Mouse (Mus musculus) mouse trophoblast stem cell (cell line): ENCODE measurements around the gene Gatd1.
"Not testable (repeated sequence)": the region's sequence is repeated elsewhere in the genome, so short reads cannot be mapped to it uniquely, and the experiment has no call there.

ENCODE experiments used
- in situ Hi-C, 2 experiments: fragments of 300-500 bp; cut with MseI, MboI; formaldehyde crosslinking; loops; 2 replicates in 1 of 2; 3 replicates in 1 of 2; pipeline ENCODE4 v1.15.1; 2025

Gatd1 gene

DNA sequence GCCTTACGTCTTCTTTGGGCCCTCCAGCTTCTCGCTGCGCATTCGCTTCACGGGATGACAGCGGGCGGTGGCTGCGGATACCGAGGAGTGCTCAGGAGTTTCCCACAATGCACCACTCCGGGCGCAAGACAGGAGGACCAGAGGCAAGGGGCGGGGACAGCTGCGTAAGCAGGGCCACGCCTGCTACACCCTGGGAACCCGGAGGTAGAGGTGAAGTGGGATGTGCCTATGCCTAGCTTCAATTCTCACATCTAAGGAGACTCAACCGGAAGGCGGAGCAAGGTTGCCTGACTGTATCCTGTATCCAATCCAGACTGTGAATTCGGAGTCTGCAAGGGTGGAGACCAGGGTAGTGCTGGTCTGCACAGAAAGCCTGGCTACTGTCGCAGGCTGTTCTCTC is 15.4 kb upstream of the Gatd1 start, which contains the start of gene Cend1:
Cend1 (minus strand) TSS at position 182 of the 400 bp plus-strand sequence.
- in situ Hi-C loops: no loop called here

- in situ Hi-C loops: no loop called here
Measured at GRCm38 (mm10) chr7:141428701-141429100, 14.8 kb upstream of the Gatd1 start.

DNA sequence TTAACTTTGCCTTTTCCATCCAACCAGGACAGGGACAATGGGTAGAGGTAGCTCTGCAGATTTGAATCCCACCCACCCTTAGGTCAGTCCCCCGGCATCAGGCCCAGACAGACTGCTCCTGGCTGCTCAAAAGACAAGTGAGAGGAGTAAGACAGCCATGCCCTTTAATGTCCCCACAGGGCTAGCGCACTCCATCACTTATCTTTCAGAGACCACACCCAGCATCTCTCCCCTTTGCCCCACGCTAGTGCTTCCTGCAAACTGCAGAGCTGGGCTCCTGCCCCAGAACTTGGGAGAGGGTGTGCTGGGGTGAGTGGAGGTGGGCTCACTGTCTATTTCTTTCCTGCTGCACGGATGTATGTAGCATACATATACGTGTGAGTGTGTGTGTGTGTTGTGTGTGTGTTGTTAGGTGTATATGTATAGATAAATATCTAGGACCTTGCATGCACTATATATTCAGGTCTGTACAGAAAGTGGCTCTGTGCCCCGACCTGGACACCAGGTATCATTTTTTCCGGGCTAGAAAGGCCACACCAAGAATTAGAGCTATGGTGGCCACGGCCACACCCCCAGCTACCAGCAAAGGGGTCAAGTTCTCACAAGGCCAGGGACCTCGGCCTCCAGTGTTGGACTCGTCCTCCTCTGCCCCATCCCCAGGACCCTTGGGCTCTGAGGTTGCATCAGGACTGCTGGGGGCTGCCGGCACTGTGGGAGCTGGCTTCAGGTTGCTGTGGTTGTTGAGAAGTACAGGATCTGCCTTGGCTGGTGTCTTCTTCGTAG is 13.2 kb upstream of the Gatd1 start:
- in situ Hi-C loops: no loop called here

GRCm38 (mm10) chr7:141423811-141424210 is 9.9 kb upstream of the Gatd1 start:
- in situ Hi-C loops: no loop called here

DNA sequence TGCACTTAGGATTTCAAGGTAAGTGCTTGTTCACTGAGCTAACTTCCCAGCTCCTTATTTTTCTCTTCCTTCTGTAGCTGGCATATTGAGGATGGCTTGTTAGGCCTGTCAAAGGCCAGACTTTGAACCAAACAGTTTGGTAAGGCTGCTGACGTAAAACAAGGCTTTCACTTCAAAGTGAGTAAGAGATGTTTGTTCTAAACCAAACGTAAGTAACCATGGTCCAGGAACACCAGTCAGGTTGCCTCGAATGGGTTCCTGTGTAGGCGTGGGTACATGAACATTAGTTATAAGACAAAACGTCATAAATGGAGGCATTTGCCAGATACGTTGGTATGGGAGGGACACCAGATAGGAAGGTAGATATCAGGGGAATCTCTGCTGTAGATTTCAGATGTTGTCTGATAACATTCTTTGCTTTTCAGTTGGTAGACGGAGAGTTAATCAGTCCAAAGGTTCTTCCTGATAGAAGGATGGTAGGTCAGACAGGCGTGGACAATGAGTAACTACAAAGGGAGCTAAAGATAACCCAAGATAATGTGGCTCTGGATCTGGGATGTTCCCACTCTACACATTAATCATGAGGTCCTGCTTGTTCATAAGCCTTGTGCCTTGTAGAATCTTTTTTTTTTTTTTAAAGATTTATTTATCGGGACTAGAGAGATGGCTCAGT is 6.2 kb upstream of the Gatd1 start:
- in situ Hi-C loops: no loop called here

GRCm38 (mm10) chr7:141418970-141419369 is 5.0 kb upstream of the Gatd1 start:
- in situ Hi-C loops: no loop called here

DNA sequence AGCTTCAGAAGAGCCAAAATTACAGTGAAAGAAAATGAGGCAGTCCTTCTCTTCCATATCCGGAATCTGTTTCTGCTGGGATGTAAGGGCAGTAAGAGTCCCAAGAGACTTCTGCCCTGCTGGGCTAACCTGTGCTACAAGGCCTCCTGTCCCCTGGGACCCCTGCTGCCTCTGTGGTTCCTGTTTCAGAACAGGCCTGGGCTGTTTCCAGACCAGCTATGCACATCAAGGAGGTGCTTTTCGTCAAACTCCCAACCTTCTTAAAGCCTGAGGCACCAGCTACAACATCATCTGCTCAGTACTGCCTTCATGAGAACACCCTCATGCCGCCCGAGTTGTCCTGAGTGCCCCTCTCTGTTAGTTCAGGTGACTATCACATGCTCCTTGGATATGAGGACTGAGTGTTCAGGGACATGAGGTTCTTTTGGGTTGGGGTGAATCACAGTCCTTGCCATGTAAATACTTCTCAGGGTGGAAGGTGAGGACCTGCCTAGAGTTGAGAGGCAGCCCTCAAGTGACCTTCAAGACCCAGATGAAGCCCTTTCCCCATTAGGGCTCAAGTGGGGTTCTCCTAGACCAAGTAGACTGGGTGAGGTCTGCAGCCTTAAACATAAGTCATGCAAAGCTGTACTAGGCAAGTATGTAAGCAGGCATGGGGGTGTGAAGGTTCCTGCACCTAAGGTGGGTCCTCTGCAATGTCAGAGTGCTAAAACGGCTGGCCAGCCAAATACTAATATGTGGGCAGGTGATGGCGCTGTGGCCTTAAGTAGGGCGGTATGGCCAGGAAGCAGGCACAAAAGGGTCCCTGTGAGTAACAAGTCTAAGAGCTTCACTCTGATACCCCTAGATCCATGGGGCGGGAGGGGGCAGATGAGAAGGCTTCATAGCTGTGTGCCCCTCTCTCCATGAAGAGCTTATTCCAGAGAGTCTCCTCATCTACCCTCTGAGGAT is 4.1 kb upstream of the Gatd1 start:
- in situ Hi-C loops: no loop called here

- in situ Hi-C loops: no loop called here
Measured at GRCm38 (mm10) chr7:141416144-141416841, 2.4 kb upstream of the Gatd1 start.

GRCm38 (mm10) chr7:141413331-141413730 is 605 bp downstream of the Gatd1 start:
- in situ Hi-C loops: no loop called here

DNA sequence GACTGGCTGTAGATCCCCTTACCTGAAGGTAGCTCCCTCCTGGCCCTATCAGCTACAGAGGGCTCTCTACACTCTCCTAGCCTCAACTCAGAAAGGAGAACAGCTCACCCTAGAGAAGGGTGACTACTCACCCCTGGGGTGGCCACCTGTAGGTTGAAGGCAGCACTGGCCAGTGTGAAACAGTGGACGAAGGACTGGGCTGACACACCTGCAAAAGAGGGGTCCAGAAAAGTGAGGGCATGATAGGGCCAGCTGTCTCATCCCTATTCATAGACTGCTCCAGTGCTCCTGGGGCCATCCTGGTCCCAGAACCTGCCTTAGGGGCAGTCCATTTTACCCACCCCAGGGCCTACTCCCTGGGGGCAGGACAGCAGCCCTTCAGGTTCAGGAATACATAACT is 2.3 kb downstream of the Gatd1 start:
- in situ Hi-C loops: no loop called here

DNA sequence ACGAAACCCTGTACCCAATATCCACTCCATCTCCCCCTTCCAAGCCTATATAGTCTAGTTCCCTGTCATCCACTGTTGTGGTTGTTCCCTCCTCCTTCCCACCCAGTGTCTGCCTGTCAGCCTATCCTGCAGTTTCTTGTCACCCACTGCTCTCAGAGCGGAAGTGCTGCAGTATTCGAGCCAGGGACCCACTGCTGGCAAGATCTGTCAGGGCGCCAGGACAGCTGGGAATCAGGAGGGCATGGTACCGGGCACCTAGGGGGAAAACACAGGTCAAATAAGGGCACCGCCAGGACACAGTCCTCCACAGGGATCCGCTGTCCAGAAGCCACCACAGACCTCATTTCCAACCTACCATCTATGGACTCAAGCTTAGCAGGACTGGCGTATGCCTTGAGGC is 3.3 kb downstream of the Gatd1 start:
- in situ Hi-C loops: no loop called here

GRCm38 (mm10) chr7:141408833-141409232 is 5.1 kb downstream of the Gatd1 start:
- in situ Hi-C loops: no loop called here

GRCm38 (mm10) chr7:141407670-141408069 is 6.3 kb downstream of the Gatd1 start:
- in situ Hi-C loops: not testable (repeated sequence)

DNA sequence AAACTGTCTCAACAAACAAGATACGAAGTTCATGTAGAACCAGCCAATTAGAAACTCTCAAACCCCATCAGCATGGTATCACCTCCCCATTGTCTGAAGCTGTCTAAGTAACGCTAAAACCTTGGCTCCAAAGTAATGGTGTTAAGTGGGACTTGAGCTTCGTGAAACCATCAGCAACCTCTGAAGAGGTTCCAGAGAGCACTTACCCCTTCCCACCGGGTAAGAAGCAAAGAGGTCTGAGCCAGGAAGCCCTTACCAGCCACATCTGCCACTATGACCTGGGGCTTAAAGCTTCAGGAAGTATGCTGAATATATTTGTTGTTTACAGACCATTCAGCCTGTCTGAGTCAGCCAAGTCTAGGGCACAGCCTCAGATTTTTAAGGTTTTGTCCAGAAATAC is 8.5 kb downstream of the Gatd1 start:
- in situ Hi-C loops: no loop called here

- in situ Hi-C loops: no loop called here
Measured at GRCm38 (mm10) chr7:141403305-141403704, 10.6 kb downstream of the Gatd1 start.

- in situ Hi-C loops: no loop called here
Measured at GRCm38 (mm10) chr7:141395348-141395747, 18.6 kb downstream of the Gatd1 start.

DNA sequence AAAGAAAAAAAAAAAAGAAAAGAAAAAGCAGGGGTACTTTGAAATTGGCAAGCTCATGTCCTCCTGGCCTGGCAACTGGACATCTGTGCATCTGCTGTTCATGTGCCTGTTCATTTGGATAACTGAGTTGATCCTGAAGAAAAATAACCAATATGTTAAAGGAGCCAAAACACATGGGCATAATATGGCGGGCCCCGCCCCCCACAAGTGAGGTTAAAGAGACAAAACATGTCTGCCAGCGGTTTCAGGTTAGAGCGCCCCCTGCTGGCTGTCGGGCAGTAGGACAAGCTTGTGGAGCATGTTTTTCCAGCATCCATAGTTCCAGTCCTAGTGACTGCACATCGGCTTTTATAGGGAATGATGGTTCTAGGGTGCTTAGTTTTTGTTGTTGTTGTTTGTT is 19.2 kb downstream of the Gatd1 start:
- in situ Hi-C loops: no loop called here

DNA sequence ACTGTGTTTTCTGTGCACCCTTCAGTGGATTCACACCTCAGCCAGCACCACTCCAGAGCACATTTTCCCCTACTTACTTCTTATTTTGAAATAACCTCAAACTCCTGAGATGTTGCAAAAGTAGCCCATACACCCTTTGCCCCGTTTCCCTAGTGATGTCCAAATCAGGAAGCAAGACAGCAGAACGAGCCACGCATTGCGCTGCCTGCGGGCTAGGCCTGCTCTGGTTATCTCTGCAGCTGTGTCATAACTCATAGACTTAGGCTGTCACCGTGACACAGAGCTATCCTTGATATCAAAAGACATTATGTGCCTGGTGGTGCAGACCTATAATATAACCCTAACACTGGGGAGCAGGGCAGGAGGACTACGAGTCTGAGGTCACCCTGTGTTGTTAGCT is 19.8 kb downstream of the Gatd1 start:
- in situ Hi-C loops: no loop called here

DNA sequence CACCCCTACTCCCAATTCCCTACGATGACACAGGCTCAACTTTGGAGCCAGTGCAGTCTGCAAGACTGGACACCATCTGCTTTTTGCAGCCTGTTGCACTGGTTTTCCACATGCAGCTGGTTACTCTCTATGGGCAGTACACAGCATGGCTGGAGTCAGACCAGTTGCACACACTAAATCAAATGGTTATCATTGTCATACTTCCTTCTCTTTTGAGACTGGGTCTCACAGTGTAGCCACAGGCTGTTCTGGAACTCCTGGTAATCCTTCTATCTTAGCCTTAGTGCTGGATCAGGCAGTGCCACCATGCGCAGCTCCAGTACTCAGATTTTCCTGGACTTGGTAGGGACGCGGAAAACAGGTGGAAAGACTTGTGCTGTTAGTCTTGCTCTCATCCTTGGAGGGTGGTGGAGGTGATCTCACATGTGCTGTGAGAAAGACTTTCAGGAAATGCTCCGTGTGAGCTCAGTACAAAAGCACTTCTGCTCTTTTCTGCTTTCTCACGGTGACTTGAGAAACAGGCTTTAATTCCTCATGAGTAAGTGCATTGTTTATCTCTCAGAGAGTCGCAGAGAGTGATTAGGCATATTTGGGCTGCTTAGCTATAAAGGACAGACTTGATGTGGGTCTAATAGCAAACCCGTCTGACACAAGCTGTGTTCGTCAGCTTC is 21.2 kb downstream of the Gatd1 start:
- in situ Hi-C loops: no loop called here

DNA sequence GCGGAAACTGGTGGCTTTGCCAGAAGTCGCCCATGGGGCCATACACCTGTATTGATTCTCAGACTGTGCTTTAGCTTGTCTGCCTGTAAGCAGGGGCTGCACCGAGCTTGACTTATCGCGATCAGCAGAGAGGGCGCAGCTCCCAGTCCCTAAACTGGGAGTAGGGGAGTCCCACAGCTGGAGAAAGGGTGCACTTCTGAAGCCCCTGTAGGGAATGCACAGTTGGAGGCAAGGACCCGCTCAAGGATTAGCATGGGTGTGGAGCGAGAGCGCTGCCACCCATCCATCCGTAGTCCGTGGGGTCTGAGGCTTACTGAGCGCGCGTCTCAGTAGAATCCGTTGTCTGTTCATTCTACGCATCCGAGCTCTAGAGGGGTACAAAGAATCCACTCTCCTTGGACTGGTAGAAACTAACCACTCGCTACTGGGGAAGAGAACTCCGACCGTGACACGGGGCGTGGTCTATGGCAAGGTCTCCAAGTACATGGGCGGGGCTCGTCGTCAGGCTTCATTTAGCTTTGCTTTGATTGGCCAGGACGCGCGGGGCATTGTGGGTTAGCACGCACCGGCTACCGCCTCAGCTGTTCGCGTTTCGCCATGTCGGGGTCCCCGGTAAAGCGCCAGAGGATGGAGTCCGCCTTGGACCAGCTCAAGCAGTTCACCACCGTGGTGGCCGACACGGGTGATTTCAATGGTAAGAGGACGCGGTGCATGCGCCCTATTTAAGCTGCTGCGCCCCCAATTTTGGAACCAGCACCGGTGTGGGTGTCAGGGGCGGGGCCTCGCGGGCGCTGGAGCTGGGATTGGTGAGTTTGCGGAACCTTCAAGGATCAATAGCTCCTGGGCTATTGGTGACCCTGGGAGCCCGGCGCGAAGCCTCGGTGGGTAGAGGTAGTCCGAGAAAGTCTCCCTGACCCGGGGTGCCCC is 22.0 kb downstream of the Gatd1 start, which contains the start of gene Taldo1:
Taldo1 (plus strand) TSS at position 575 of the 927 bp plus-strand sequence.
- in situ Hi-C loops: no loop called here
